Comparison of ENCODE assay signal across 8 mouse cellular contexts in the genomic region with DNA sequence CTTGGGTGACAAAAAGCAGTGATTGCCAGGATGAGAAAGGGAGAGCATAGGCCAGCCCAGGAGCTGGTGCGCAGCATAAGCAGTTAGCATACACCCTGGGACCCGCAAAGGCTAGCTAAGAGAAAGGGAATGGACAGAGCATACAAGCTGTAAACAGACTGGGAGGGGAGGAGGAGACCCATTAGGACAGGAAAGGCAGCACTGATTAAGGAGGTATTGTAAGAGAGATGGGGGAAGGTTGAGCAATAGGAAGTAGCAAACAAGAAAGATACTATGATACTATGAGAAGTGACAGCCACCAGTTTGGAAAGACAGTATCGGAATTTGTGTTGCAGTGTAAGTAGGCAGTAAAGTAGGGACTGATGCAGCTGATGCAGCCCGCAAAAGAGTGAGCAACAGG. TPM values are rescaled to one million over a fixed set of nuclear protein-coding genes. Genes with fewer than 3 reads are reported as not detected.
DNase-seq lines count a peak whose midpoint lies in the region; ATAC-seq and TF ChIP-seq lines count a peak whose summit lies in the region.

No protein-coding gene starts in this region.

- no peak for TF ChIP-seq CTCF in liver, embryonic 14.5 days (IDR thresholded peaks at IDR 0.05; ENCODE audit: low read depth)

- no peak for TF ChIP-seq EP300 in liver, embryonic 14.5 days (IDR thresholded peaks at IDR 0.05; ENCODE audit: low read depth)

- peak overlapping the region; percentile 99 for H3K9ac ChIP-seq in forebrain, embryonic 13.5 days
- H3K9ac ChIP-seq in liver, embryonic 14.5 days (replicated peaks), result peak overlapping the region; percentile 94

- H3K4me2 ChIP-seq in forebrain, embryonic 13.5 days, result peak overlapping the region; percentile 97
- H3K4me2 ChIP-seq in liver, embryonic 14.5 days (ENCODE audit: low read depth), result peak overlapping the region; percentile 95

- 0 out of 2 replicates have a peak, but pooled peaks cover 9% of the 10 kb centered on the region for H3K36me3 ChIP-seq in forebrain, embryonic 13.5 days (ENCODE audit: poor library complexity, severe bottlenecking)
- H3K36me3 ChIP-seq in liver, embryonic 14.5 days (replicated peaks; ENCODE audit: control insufficient read depth, insufficient read depth, low read depth), result no peaks in the 10 kb centered on the region

- no peaks in the 10 kb centered on the region for H3K27me3 ChIP-seq in forebrain, embryonic 13.5 days
- no peaks in the 10 kb centered on the region for H3K27me3 ChIP-seq in liver, embryonic 14.5 days (ENCODE audit: control insufficient read depth, insufficient read depth, low read length)

- H3K4me1 ChIP-seq in forebrain, embryonic 13.5 days, result peaks cover 49% of the 10 kb centered on the region
- peaks cover 29 to 42% of the 10 kb centered on the region in 2 experiments for H3K4me1 ChIP-seq in liver, embryonic 14.5 days (replicated peaks; ENCODE audit: control insufficient read depth in 2 of 2, insufficient read depth in 2 of 2, low read length in 1 of 2)

- peak overlapping the region; percentile 95 for H3K4me3 ChIP-seq in forebrain, embryonic 13.5 days
- peak overlapping the region; percentile 84 to 93 for H3K4me3 ChIP-seq in liver, embryonic 14.5 days (ENCODE audit: insufficient read depth in 1 of 2, low read depth in 2 of 2, low read length in 2 of 2)

- no peaks in the 10 kb centered on the region for H3K9me3 ChIP-seq in forebrain, embryonic 13.5 days (replicated peaks)
- H3K9me3 ChIP-seq in liver, embryonic 14.5 days (ENCODE audit: control insufficient read depth, low read length), result no peaks in the 10 kb centered on the region

- no peak for ATAC-seq in forebrain, embryonic 13.5 days
- no peak for ATAC-seq in liver, embryonic 14.5 days (ENCODE audit: insufficient read depth)

- DNase-seq in cerebellum, adult 9-11 months, result peak; percentile 33
- no peak for DNase-seq in cerebellum, adult 18-20 months
- DNase-seq in 416B (ENCODE audit: low read depth), result peak; percentile 71
- DNase-seq in liver, embryonic 14.5 days (ENCODE audit: low read depth in 3 of 3, low spot score in 3 of 3), result no peak
- DNase-seq in adrenal gland, adult 8-10 months, result no peak
- no peak for DNase-seq in frontal cortex, postnatal 25 days (ENCODE audit: low spot score in 2 of 2)
- no peak for DNase-seq in kidney, adult 9 months

- 43% methylated on average over 4 of the region's 4 CpGs for WGBS in forebrain, embryonic 13.5 days
- 30% methylated on average over 4 of the region's 4 CpGs for WGBS in liver, embryonic 14.5 days (ENCODE audit: insufficient replicate concordance)

- no peak overlapping the region for H3K27ac ChIP-seq in forebrain, embryonic 13.5 days
- H3K27ac ChIP-seq in liver, embryonic 14.5 days, result no peak overlapping the region

RNA-seq across cellular contexts. Expression of gene Mark2, which starts 1.8 kb away (rescaled TPM):
- polyA plus RNA-seq in forebrain, embryonic 13.5 days (2015; fragmentation: Nextera tagmentation; extraction: Ambion mirVana), result 38.3 and 39.0 TPM in 2 replicates
- 14.2 and 17.4 TPM in 2 replicates for polyA plus RNA-seq in liver, embryonic 14.5 days (2012; rRNA removed)
- 14.3 and 18.9 TPM in 2 replicates for polyA plus RNA-seq in liver, embryonic 14.5 days (2014; fragmentation: Nextera tagmentation; extraction: Ambion mirVana)
- total RNA-seq in adrenal gland, adult 8-10 months (2022), result 10 to 100 TPM; 66.7 to 95.6 (median 79.8) TPM

RNA-seq across cellular contexts. Expression of gene Spindoc, which starts 42.9 kb away (rescaled TPM):
- 42.1 and 47.5 TPM in 2 replicates for polyA plus RNA-seq in forebrain, embryonic 13.5 days (2015; fragmentation: Nextera tagmentation; extraction: Ambion mirVana)
- 2.5 and 2.9 TPM in 2 replicates for polyA plus RNA-seq in liver, embryonic 14.5 days (2012; rRNA removed)
- 2.2 and 2.6 TPM in 2 replicates for polyA plus RNA-seq in liver, embryonic 14.5 days (2014; fragmentation: Nextera tagmentation; extraction: Ambion mirVana)
- 10 to 100 TPM; 20.3 to 27.0 (median 25.5) TPM for total RNA-seq in adrenal gland, adult 8-10 months (2022)

Comparison
In these comparisons a context has a peak if more than half of its experiments do, and no peak if none do; other contexts are left out.
1. DNase-seq: peak in cerebellum, adult 9-11 months (single experiment) and 416B (single experiment); none in cerebellum, adult 18-20 months (0 of 2), liver, embryonic 14.5 days (0 of 3), adrenal gland, adult 8-10 months (single experiment), frontal cortex, postnatal 25 days (0 of 2) and kidney, adult 9 months (single experiment).
2. RNA of gene Spindoc, which starts 42.9 kb away (polyA plus RNA-seq): 42.1 to 47.5 TPM in forebrain, embryonic 13.5 days; 2.2 to 2.9 TPM in liver, embryonic 14.5 days; every median in the first group is over 10 times any median in the second.